Mouse (Mus musculus) induced T-regulatory cell, adult 2 months (primary cell): Measurements from ENCODE around the gene Scnn1b.

Source experiments
- DNase-seq: peaks from one replicate; pipeline ENCODE4 v3.0.0-alpha.2; 2012; ENCODE audit warnings: low read depth

Scnn1b gene

DNA sequence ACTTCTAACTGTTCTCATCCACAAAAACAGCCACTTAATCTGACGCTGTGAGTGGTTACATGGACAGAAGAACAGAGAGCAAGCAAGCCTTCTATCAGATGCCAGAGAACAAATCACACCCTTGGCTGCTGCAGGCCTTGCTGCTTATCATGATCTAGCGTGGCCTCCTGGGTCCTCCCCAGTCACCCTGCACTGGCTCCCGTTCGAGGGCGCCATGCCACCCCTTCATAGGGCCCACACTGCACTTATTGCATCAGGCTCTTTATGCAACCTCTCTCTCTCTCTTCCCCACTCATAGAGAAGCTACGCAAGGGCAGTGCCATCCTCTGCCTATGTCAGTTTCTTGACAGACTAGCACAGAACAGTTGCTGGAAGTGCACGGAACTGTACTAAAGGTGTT is 101.3 kb downstream of the Scnn1b start:
- DNase-seq: no peak
